Mouse (Mus musculus) heart, adult 2 months (tissue): Measurements from ENCODE around the gene Aldh3b3.

ENCODE experiments used
- CTCF ChIP-seq: fragments of 200-600 bp; IDR thresholded peaks from 2 replicates; pipeline ENCODE4 v1.8.1; 2022; ENCODE audit warnings: antibody characterized with exemption, mild to moderate bottlenecking, moderate library complexity
- POLR2A ChIP-seq: fragments of 200-500 bp; IDR thresholded peaks from 2 replicates; pipeline ENCODE4 v1.6.1; 2011; ENCODE audit warnings: mild to moderate bottlenecking, low read depth, low read length, control low read depth; ENCODE audit not compliant: insufficient read depth

DNA sequence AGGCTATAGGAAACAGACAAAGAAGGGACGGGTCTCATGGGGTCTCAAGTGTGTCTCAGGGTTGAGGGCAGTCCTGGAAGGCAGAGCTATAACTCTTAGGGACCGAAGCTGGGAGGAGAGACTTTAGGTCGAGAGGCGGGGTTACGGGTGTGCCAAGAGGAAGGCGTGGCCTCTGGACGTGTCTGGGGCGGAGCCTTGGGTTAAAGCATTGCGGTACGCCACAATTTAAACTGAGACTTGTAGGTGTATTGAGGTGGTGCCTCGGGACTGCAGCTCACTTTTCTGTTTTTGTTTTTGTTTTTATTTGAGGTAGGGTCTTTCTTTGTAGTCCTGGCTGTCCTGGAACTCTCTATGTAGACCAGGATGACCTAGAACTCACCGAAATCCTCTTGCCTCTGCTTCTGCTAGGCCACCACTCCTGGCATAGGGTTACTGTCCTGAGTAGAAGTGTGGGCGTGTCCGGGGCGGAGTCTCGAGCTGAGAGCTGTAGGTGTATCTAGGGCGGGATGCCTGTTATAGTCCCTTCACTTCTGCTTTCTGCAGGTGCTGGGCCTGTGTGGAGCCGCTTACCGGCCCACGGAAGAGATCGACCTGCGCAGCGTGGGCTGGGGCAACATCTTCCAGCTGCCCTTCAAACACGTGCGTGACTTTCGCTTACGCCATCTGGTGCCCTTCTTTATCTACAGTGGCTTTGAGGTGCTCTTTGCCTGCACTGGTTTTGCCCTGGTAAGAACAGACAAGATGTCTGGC, 15.3 kb upstream of the Aldh3b3 start:
- TF ChIP-seq POLR2A = no peak
- peak; percentile 20; the same call in 1 of the 2 replicates for TF ChIP-seq CTCF
